Mouse (Mus musculus): ENCODE data around the gene Ube2g1. TPM values are rescaled to one million over a fixed set of nuclear protein-coding genes. Genes with fewer than 3 reads are reported as not detected.

Gene Ube2g1
- 10 to 100 TPM; 44.1 to 44.7 TPM for total RNA-seq (2021)
- long read RNA-seq, experiment 1, transcript Ube2g1-201 (6 exons, 3,815 nt) = major isoform, 36 of 50 reads
- long read RNA-seq, experiment 1, partial matches to known transcripts = 0 of 50 reads
- long read RNA-seq, experiment 1, other reads (novel, unspliced or antisense) = 10 of 50 reads
- long read RNA-seq, experiment 2, transcript Ube2g1-203 (7 exons, 3,931 nt) = minor isoform, 9 of 73 reads
- long read RNA-seq, experiment 2, transcript Ube2g1-201 (6 exons, 3,815 nt) = major isoform, 50 of 73 reads
- long read RNA-seq, experiment 2, partial matches to known transcripts = 2 of 73 reads
- long read RNA-seq, experiment 2, other reads (novel, unspliced or antisense) = 10 of 73 reads

DNA sequence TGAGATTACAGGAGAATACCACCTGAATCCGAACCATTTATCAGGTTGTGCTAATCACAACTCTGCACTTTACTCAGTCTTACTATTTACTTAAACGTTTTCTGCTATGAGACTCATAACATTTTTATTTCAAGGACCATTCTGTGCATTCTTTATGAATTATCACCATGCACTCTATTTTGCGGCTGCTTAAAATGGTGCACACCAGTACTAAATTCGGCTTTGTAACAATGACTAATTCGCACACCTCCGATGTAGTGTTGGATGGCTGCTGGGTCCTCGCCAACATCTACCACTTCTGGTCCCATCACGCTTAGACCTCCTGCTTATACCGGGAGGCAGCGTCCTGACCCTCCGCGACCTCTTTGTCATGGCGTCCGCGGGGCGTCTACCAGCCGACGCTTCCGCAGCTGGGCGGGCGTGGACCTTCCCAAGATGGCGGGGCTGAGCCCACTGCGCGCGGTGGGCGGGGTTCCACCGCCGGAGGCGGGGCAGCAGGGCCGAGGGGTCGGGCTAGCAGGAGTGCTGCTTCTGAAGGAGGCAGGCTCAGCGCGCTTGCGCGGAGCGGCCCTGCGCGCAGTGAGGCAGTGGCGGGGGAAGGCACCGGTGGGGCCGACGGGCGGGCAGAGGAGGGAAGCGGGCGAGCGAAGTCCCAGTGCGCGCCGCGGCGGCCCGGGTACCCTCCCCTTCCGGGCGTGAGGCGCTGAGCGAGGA lies at the start of gene Ube2g1:
Gene Ube2g1, plus strand, starts transcription at position 590 of the 714 bp plus-strand sequence.
- peak; percentile 98 to 99 for DNase-seq (ENCODE audit: low spot score in 2 of 2)
- no peak; the same call in 1 of the 2 replicates for TF ChIP-seq CTCF (conservative IDR thresholded peaks at IDR 0.05)

DNA sequence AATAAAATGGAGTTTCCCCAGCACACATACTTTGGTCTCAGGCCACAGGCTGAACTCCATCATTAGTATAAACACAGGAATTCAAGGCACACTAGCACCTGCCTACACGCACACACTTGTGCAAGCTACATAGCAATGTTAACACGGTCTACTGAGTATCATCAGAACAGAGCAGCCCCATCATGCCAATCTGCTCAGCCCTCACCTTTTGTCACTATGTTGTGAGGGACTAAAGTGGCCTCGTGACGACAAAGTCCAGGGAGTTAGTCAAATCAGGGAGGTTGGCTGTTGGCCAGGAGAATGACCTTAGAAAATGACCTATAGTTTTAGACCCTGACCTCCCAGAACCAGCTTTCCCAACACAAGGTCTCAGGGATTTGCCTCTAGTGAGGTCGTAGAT lies 48.9 kb upstream of the Ube2g1 start:
- DNase-seq (ENCODE audit: low spot score in 2 of 2) = no peak
- no peak for TF ChIP-seq CTCF (conservative IDR thresholded peaks at IDR 0.05)
- no peak overlapping the region for H3K27ac ChIP-seq
- no peak overlapping the region for H3K4me3 ChIP-seq

More for the DNA sequence above, at the start of gene Ube2g1:
- Histone ChIP-seq H3K27ac (peak within 1 kb of the TSS; percentile 98), H3K4me3 (peak within 1 kb of the TSS; percentile 95)

DNA sequence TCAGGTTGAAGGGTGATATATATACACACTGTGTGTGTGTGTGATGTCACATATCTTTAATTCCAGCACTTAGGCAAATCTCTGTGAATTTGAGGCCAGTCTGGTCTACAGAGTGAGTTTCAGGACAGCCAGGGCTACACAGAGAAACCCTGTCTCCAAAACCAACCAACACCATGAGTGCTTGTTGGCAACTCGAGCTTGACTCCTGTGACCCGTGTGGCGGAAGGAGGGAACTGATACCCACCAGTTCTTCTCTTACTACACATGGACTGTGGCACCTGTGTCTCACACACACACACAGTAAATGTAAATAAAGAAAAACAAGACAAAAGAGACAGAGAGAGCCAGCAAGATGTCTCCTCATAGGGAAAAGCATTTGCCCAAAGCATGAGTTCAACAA lies 46.4 kb upstream of the Ube2g1 start:
- no peak overlapping the region for H3K4me3 ChIP-seq
- no peak overlapping the region for H3K27ac ChIP-seq
- no peak for DNase-seq (ENCODE audit: low spot score in 2 of 2)
- 0 out of 2 replicates have a peak, but pooled peaks have one; percentile 12 for TF ChIP-seq CTCF (conservative IDR thresholded peaks at IDR 0.05)

DNA sequence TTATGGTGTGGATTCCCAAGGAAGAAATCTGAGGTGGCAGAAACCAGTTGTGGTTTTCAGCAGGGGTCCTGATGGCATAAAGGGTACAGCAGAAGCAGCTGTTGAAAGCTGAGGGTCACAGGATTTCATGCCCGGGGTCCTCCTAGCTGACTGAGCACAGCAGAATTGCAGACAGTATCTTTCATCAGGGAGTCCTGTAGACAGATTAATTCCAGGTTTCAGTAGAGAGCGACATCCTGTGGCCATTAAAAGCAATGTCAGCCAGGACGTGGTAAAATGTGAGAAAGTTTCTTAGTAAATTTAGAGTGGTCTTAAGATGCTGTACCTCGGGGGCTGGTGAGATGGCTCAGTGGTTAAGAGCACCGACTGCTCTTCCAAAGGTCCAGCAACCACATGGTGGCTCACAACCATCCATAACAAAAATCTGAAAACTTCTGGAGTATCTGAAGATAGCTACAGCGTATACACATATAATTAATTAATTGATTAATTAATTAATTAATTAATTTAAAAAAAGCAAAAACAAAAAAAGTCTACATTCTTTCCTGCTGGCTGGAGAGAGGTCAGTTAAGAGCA lies 42.8 kb upstream of the Ube2g1 start:
- TF ChIP-seq CTCF (conservative IDR thresholded peaks at IDR 0.05) = peak; percentile 96
- DNase-seq (ENCODE audit: low spot score in 2 of 2) = peak; percentile 54 to 62
- Histone ChIP-seq H3K27ac (no peak overlapping the region), H3K4me3 (no peak overlapping the region)

DNA sequence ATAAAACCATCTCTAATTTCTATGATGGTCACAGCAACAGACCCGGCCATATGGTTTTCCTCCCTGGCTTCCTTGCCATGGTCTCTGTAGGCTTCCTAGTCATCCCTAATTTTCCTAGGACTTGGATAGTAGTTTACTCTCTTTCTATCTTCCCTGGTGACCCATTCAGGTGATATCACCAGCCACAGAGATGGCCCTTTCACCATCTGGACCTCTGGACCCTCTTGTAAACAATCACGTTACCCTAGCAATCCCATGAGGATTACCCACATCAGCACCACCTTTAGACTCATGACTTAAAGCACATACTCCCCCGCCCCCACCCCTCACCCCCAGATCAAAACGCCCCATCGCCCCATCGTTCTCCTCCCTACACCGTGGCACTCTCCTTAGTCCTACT lies 40.8 kb upstream of the Ube2g1 start:
- TF ChIP-seq CTCF (conservative IDR thresholded peaks at IDR 0.05) = no peak
- peak overlapping the region; percentile 85 for H3K27ac ChIP-seq
- no peak overlapping the region for H3K4me3 ChIP-seq
- no peak for DNase-seq (ENCODE audit: low spot score in 2 of 2)

DNA sequence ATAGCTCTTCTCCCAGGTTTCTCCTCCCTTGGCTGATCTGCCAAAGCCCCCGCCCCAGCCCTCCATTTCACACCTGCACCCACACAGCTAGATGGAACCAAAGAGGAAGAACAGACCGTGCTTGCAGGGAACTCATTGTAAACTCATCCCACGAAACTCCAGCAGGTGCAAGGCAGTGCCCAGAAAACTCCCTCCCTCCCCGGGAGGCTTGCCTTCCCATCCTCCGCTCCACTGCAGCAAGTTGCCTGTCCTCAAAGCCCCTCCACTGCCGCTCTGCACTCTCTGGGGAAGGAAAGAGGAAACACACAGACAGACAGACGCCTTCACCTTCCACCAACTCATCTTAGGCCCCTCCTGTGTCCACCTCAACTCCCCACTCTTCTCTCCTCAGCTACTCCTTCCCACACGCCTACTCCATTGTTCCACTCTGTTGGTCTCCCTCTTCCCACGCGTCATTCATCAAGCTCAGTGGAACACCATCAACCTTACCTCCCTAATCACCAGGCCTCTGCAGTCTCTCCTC lies 40.2 kb upstream of the Ube2g1 start:
- H3K4me3 ChIP-seq = no peak overlapping the region
- TF ChIP-seq CTCF (conservative IDR thresholded peaks at IDR 0.05) = no peak
- DNase-seq (ENCODE audit: low spot score in 2 of 2) = peak; percentile 70 to 81
- peak overlapping the region; percentile 85 for H3K27ac ChIP-seq

DNA sequence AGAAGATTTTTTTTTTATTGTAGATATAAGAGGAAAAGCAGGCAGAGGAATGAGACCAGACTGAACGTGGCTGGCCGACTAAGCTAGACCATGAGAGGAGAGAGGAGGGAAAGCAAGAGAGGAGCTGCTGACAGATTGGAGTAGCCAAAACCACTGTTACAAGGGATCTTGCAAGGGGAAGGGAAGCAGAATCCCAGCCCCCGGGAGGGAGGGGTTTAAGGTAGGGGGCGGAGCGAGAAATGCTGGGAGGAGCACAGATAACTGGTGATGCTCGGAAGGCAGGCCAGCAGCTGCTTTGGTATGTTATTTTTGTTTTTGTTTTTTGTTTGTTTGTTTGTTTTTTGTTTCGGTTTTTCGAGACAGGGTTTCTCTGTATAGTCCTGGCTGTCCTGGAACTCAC lies 38.0 kb upstream of the Ube2g1 start:
- DNase-seq (ENCODE audit: low spot score in 2 of 2) = no peak
- Histone ChIP-seq H3K4me3 (no peak overlapping the region), H3K27ac (no peak overlapping the region)
- TF ChIP-seq CTCF (conservative IDR thresholded peaks at IDR 0.05) = no peak

DNA sequence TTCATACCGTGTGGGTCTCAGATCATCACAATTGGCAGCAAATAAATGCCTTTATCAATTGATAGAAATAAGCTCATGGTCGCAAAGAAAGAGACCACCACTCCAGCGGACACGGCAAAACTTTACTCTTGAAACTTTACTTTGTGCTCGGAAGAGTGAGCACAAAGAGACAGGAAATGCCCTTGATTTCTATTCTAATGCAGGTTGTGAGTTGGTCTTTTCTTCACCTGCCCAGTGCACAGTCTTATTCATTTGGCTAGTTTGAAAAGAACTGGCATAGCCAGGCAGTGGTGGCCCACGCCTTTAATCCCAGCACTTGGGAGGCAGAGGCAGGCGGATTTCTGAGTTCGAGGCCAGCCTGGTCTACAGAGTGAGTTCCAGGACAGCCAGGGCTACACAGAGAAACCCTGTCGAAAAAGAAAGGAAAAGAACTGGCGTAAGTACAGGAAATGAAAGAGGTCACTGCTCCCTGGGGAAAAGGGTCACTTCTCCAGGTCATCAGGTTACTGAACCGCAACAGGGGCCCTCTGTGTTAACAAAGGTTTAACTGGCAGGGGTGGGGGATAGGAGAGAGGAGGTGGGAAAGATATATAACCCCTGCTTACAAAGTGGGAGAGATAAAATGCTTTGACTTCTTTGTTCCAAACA lies 37.3 kb upstream of the Ube2g1 start:
- H3K4me3 ChIP-seq = no peak overlapping the region
- no peak for TF ChIP-seq CTCF (conservative IDR thresholded peaks at IDR 0.05)
- DNase-seq (ENCODE audit: low spot score in 2 of 2) = no peak
- H3K27ac ChIP-seq = no peak overlapping the region

DNA sequence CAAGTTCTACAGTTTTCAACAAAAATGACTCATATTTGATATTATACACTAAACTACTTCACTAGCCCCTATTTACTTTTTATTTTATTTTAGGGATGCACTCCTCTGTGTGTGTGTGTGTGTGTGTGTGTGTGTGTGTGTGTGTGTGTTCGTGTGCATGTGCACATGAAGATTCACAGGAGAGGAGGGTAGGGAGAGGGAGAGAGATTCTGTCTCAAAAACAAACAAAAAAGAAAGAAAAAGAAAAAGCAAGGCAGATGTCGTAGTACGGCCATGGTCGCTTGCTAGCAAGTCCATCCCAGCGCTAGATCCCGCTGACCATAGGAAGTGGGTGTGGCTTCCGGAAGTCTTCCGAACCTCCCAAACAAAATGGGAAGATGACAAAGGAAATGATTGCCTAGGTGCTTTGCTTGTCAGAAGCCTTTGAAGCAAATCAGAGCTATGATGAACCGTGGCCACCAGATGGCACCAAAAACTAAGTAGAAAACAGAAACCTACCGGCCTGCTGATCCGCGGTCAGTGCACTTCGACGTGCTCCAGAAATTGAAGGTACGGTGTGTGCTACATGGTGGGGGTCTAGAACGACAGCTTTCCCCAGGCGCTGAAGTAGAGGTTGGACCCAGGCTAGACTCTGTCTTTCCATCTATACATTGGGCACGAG lies 36.6 kb upstream of the Ube2g1 start:
- Histone ChIP-seq H3K4me3 (peak overlapping the region; percentile 30; the same call in 1 of the 2 replicates), H3K27ac (no peak overlapping the region)
- peak; percentile 93 for TF ChIP-seq CTCF (conservative IDR thresholded peaks at IDR 0.05)
- peak; percentile 85 to 91 for DNase-seq (ENCODE audit: low spot score in 2 of 2)

DNA sequence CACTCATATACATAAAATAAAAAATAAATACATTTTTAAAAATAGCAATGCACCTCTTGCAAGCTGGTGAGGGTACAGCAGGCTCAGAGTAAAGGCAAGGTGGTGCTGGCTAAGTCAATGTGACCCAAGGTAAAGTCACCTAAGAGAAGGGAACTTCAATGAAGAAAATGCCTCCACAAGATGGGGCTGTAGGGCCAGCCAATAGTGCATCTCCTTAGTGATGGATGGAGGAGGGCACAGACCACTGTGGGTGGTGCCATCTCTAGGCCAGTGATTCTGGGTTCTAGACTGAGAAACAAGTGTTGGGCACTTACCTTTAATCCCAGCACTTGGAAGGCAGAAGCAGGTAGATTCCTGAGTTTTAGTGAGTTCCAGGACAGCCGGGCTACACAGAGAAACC lies 33.3 kb upstream of the Ube2g1 start:
- Histone ChIP-seq H3K27ac (no peak overlapping the region), H3K4me3 (no peak overlapping the region)
- peak in 1 of 2 experiments; percentile 33 for DNase-seq (ENCODE audit: low spot score in 2 of 2)
- peak; percentile 73 for TF ChIP-seq CTCF (conservative IDR thresholded peaks at IDR 0.05)

DNA sequence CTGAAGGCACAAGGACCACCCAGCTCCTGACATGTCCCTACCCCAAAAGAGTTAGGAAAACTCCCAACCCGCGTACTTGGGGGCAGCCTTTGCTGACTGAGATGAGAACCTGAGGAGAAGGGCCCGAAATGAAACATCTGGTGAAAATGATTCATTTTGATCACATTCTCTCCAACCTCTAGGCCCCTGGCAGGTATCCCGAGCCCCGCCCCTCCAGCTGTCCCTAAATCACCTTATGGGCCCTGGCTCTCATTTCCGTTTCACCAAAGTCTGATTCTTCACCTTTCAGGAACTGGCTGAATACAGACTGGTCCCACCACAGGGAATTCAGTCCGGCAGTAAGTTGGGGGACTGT lies 31.0 kb upstream of the Ube2g1 start:
- Histone ChIP-seq H3K27ac (no peak overlapping the region), H3K4me3 (peak overlapping the region; percentile 59)
- no peak for TF ChIP-seq CTCF (conservative IDR thresholded peaks at IDR 0.05)
- DNase-seq (ENCODE audit: low spot score in 2 of 2) = no peak
